Mouse (Mus musculus): ENCODE measurements around the gene Bcdin3d. TPM values are rescaled to one million over a fixed set of nuclear protein-coding genes. Genes with fewer than 3 reads are reported as not detected.
A peak's percentile ranks its signal among the peaks of the same experiment; 100 is the strongest.

The Bcdin3d gene
- total RNA-seq, 2 experiments from 2014 or later, result 3.2 to 4.0 TPM

GRCm38 (mm10) chr15:99475814-99476213 is 1.3 kb upstream of the Bcdin3d start:
- intact Hi-C loops (cut with DNase I), result no loop called here
- DNase-seq (ENCODE audit: low spot score), result no peak

GRCm38 (mm10) chr15:99473801-99474575 is 542 bp downstream of the Bcdin3d start:
- intact Hi-C loops (cut with DNase I), result loop anchor here (5.0 kb wide), 1 partner anchor 157 kb away; no protein-coding TSS in a partner anchor
- DNase-seq (ENCODE audit: low spot score), result peak; percentile 49

- DNase-seq (ENCODE audit: low spot score), result no peak
Observed at GRCm38 (mm10) chr15:99472972-99473371, 1.6 kb downstream of the Bcdin3d start.

DNA sequence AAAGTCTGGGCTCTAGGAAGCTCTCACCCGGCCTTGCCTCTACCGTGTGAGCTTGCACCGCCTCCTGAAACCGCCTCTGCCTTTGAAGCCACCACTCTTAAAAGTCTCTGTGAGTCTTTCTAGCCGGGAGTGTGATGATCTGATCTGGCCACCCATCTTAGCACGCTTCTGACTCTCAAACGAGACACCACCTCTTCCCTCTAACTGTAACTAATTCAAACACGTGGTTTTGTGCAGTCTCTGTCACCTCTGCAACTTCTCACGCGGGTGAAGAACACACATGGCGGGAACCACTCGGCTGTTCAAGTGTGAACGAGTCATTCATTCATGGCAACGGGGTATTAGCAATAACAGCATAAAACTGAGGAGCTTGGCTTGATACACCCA is 2.9 kb downstream of the Bcdin3d start:
- DNase-seq (ENCODE audit: low spot score), result no peak
- intact Hi-C loops (cut with DNase I), result loop anchor here (1.0 to 5.0 kb wide), 2 partner anchors 55 to 154 kb away; no protein-coding TSS in a partner anchor

More at GRCm38 (mm10) chr15:99472972-99473371, 1.6 kb downstream of the Bcdin3d start:
- intact Hi-C loops (cut with DNase I), result loop anchor here (5.0 kb wide), 1 partner anchor 156 kb away; no protein-coding TSS in a partner anchor

GRCm38 (mm10) chr15:99470971-99471676 is 3.4 kb downstream of the Bcdin3d start:
- intact Hi-C loops (cut with DNase I), result loop anchor here (1.0 to 5.0 kb wide), 3 partner anchors 32 to 154 kb away; no protein-coding TSS in a partner anchor
- peak; percentile 23 for DNase-seq (ENCODE audit: low spot score)

GRCm38 (mm10) chr15:99470224-99470761 is 4.2 kb downstream of the Bcdin3d start:
- intact Hi-C loops (cut with DNase I), result loop anchor here (1.0 to 5.0 kb wide), 2 partner anchors 31 to 153 kb away; no protein-coding TSS in a partner anchor
- DNase-seq (ENCODE audit: low spot score), result peak; percentile 48

GRCm38 (mm10) chr15:99469736-99470135 is 4.8 kb downstream of the Bcdin3d start:
- DNase-seq (ENCODE audit: low spot score), result no peak

DNA sequence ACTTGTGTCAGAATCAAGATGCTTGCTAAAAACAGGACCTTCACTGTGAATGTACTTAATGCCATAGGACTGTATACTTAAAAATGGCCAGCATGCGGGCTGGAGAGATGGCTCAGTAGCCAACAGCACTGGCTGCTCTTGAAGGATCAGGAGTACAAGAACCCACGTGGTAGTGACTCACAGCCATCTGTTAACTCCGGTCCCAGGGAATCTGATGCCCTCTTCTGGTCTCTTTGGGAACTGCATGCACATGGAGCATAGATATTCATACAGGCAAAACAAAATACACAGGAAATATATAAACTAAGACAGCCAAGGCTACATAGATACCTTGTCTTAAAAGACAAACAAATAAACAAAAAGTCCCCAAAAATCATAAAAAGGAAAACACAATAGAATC is 5.5 kb downstream of the Bcdin3d start:
- intact Hi-C loops (cut with DNase I), result no loop called here
- DNase-seq (ENCODE audit: low spot score), result peak; percentile 46

More at GRCm38 (mm10) chr15:99469736-99470135, 4.8 kb downstream of the Bcdin3d start:
- intact Hi-C loops (cut with DNase I), result loop anchor here (1.0 to 5.0 kb wide), 2 partner anchors 30 to 152 kb away; no protein-coding TSS in a partner anchor

DNA sequence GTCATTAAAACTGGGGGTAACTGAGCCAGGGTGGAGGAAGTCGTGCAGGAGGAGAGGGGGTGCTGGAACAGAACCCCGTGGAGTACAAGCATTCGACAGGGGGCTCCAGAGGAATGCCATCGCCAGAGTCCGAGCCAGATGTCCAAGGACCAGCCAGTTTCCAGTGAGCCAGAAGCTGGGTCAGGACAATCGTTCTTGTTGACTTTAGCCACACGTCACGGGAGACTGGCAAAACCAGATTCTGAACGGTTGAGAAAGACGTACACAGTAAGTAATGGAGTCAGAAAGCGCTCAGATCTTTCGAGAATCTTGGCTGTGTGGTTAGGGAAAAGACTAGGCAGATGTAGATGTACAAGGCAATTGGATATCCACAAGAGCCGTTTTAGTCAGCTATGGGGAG is 11.3 kb downstream of the Bcdin3d start:
- intact Hi-C loops (cut with DNase I), result no loop called here
- DNase-seq (ENCODE audit: low spot score), result no peak

DNA sequence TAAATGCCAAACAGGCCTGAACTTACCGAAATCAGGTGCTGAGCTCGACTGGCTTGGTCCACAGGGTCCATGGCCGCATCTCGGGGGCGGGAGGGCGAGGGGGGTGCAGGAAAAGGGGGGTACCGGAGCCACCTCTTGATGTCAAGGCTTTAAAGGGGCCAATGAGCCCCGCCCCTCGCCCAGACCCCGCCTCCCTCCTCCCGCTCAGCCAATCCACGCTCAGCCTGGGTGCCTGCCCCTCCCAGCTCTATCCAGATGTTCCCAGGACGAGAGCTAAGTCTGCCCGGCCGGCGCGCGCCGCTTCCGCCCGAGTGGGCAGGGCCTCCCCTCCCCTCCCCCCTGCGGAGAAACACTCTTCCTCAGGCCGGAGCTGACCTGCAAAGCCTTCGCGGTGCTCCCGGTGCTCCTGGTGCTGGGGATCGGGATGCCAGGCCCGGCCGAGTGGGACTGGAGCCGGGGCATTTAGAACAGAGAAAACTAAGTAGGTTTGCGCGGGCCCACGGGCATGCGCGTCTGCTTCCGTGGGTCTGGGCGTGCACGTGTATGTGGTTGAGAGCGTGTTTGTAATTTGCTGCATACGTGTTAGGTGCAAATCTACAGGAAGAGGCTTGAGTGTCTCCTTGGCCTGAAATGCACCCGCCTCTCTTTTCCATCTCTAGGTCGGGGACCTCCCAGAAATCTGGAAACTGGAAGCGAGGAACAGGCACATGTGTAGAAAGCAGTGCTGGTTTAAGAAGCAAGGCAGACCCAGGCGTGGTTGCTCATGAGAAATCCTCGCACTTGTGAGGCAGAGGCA is 16.7 kb downstream of the Bcdin3d start, which contains the start of gene Nckap5l:
Gene Nckap5l (minus strand): TSS at position 143 of the 796 bp plus-strand sequence.
- intact Hi-C loops (cut with DNase I), result no loop called here

GRCm38 (mm10) chr15:99456963-99457605 is 17.4 kb downstream of the Bcdin3d start:
- DNase-seq (ENCODE audit: low spot score), result peak; percentile 64
- intact Hi-C loops (cut with DNase I), result no loop called here

More for the DNA sequence above, 16.7 kb downstream of the Bcdin3d start, which contains the start of gene Nckap5l:
- DNase-seq (ENCODE audit: low spot score), result peak; percentile 87

- intact Hi-C loops (cut with DNase I), result no loop called here
- no peak for DNase-seq (ENCODE audit: low spot score)
Observed at GRCm38 (mm10) chr15:99456338-99456962, 18.1 kb downstream of the Bcdin3d start.

DNA sequence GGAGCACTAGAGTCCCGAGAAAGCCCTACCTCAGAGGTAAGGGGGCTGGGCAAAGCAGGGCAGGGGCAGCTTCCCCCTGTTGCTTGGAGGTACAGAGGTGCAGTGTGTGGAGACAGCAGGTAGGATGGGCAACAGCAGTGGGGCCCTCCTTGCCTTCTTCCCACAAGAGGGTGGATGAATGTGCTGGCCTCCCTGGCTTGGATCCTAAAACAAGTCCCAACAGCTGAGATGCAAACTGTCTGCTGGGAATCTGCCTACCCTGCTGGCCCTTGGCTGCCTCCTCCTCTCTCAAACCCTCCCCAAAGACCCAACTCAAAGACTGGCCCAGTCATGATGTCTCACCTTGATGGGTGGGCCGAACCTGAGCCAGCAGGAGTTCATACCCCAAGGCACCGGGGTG is 19.1 kb downstream of the Bcdin3d start:
- DNase-seq (ENCODE audit: low spot score), result no peak
- intact Hi-C loops (cut with DNase I), result no loop called here

DNA sequence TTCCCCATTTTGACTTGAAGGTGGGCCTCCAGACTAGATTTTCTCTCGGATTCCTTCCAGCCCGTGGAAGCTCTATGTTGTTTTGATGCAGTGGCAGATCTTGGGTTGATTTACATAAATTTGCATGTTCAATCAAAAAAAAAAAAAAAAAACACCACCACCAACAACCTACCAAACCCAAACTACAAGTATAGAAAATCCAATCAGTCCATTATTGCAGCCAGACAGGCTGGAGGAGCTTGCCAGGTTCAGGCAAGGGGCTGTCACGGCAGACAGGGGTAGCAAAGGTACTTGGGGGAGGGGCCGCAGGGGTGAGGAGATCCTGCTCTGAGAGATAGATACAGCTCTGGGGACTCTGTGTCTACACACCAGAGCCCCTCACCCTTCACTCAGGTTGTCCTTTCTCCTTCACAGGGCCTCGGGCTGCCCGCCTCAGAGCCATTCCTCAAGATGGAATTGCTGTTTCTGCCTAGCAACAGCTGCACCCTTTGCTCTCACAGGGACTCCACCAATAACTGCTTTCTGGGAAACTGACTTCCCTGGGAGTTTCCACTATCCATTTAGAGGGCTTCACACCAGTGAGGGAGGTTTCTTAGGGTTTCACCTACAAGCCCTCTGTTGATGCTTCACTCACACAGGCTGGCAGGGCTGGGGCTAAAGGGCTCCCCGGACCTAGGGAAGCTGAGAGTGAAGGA is 19.8 kb downstream of the Bcdin3d start:
- intact Hi-C loops (cut with DNase I), result no loop called here
- DNase-seq (ENCODE audit: low spot score), result no peak

DNA sequence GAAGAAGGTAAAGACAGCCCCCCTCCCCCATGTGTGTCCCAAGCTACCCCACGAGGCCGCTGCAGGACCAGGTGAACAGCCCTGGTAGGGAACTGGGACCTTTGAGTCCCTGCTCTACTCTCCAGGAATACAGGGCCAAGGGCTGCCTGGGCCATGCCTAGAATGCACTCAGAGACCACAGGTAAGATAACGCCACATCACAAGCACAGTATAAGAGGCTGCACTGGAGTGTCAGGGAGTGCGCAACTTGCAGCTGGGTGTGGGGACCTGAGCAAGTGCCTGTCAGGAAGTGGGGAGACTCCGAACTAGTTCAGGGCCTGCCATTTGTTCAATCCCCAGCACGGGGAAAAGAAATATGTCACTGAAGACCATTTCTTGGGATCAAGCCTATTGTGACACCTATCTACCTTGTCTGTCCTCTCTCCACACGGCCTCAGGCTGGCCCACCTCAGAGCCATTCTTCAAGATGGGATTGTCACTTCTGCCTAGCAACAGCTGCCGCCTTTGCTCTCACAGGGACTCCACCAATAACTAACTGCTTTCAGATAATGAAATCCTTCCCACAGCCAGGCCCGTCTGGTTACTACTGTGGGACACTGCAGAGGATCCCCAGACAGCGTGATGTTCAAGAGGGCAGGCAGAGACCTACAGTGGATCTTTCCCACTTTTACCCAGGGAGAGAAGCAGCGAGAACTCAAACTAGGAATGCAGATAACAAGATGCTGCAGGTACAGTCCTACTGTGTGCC is 21.2 kb downstream of the Bcdin3d start:
- intact Hi-C loops (cut with DNase I), result no loop called here
- no peak for DNase-seq (ENCODE audit: low spot score)

- intact Hi-C loops (cut with DNase I), result no loop called here
- no peak for DNase-seq (ENCODE audit: low spot score)
Observed at GRCm38 (mm10) chr15:99449751-99450280, 24.7 kb downstream of the Bcdin3d start.

GRCm38 (mm10) chr15:99449131-99449750 is 25.3 kb downstream of the Bcdin3d start:
- DNase-seq (ENCODE audit: low spot score), result no peak

More at GRCm38 (mm10) chr15:99449131-99449750, 25.3 kb downstream of the Bcdin3d start:
- intact Hi-C loops (cut with DNase I), result no loop called here
